Mouse (Mus musculus): ENCODE results near the gene Fbrsl1. TPM values are rescaled to one million over a fixed set of nuclear protein-coding genes. Genes with fewer than 3 reads are reported as not detected.
A peak's percentile ranks its signal among the peaks of the same experiment; 100 is the strongest.

Gene Fbrsl1
- polyA plus RNA-seq, 1 experiment from 2014 or later = 12.7 TPM

DNA sequence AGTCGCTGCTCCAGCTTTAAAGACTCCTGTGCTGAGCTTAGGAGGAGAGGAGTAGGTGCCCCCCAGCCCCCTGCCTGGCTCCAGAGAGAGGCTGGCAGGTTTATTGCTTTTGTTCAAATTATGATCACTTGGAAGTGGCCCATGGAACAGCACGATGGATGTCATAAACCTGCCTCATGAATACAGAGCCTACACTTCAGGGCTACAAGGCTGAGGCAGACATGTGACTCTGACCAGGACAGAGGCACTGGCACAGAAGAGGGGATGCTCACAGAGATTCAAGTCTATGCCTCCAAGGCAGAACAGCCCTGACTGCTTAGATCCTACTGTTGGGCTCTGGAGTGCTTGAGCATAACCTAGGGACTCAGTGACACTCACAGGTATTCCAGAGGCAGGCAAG, 39.3 kb downstream of the Fbrsl1 start:
- no peaks in the 10 kb centered on the region for H3K27me3 ChIP-seq
- no peak overlapping the region for H3K4me3 ChIP-seq
- H3K4me2 ChIP-seq = no peak overlapping the region
- 77% methylated on average over 2 of the region's 2 CpGs for WGBS
- no peaks in the 10 kb centered on the region for H3K4me1 ChIP-seq
- no peak overlapping the region for H3K9ac ChIP-seq
- H3K9me3 ChIP-seq = no peaks in the 10 kb centered on the region
- no peak overlapping the region for H3K27ac ChIP-seq
- no peaks in the 10 kb centered on the region for H3K36me3 ChIP-seq
- no peak for ATAC-seq (ENCODE audit: borderline replicate concordance, extremely low read depth, low FRiP score, low TSS enrichment)

DNA sequence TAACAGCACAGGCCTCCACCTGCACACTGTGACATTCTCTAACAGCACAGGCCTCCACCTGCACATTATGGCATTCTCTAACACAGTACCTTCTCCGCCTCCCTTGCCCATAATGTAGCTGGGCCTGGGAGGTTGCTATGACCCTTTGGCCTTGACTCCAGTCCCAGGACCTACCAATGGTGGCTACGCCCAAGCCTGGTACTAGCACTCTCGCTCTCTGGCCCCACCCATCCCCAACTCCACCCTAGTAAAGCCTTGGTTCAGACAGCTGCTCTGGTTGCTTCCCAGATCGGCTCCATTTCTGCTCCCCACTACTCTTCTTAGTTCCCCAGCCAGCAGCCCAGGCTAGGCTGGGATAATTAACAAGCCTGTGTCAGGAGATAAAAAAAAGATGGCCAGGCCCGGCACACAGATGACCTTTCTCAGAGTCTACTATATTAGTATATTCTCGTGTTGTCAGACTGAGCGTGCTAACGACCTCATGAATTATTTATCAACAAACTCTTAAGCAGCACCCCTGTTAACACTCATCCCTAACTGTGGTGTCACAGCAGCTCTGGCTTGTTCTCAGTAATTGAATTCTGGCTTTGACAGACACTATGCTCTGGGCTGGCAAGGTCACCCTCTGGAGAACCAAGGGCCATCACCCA, 42.1 kb downstream of the Fbrsl1 start:
- Histone ChIP-seq H3K4me1 (no peaks in the 10 kb centered on the region), H3K27me3 (no peaks in the 10 kb centered on the region), H3K9ac (no peak overlapping the region), H3K36me3 (no peaks in the 10 kb centered on the region), H3K27ac (no peak overlapping the region), H3K9me3 (no peaks in the 10 kb centered on the region), H3K4me3 (no peak overlapping the region), H3K4me2 (no peak overlapping the region)
- ATAC-seq (ENCODE audit: borderline replicate concordance, extremely low read depth, low FRiP score, low TSS enrichment) = no peak
- WGBS = 63% methylated on average over 8 of the region's 8 CpGs

GRCm38 (mm10) chr5:110403931-110404330, 44.4 kb downstream of the Fbrsl1 start:
- Histone ChIP-seq H3K4me1 (no peaks in the 10 kb centered on the region), H3K9ac (no peak overlapping the region), H3K36me3 (no peaks in the 10 kb centered on the region), H3K4me3 (no peak overlapping the region), H3K27ac (no peak overlapping the region), H3K9me3 (no peaks in the 10 kb centered on the region), H3K27me3 (no peaks in the 10 kb centered on the region), H3K4me2 (no peak overlapping the region)
- no peak for ATAC-seq (ENCODE audit: borderline replicate concordance, extremely low read depth, low FRiP score, low TSS enrichment)
- 31% methylated on average over 3 of the region's 3 CpGs for WGBS

DNA sequence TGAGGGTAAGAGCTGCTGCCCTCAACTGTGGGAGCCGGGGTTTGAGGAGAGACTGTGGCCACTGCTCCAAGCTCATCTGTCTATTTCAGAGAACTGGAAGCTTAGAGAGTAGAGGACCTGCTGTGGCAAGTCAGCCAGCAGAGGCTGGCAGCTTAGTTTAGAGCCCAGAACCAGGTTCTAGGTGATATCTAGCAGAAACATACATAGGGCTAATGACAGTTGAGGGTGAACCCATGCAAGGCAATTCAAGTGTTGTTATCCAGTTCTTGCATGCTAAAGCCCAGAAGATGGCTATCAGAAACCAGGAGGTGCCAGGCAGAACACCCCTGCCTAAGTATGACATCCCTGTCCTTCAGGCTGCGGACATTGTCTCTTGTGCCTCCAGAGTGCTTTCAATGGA, 45.7 kb downstream of the Fbrsl1 start:
- no peak for ATAC-seq (ENCODE audit: borderline replicate concordance, extremely low read depth, low FRiP score, low TSS enrichment)
- no peak overlapping the region for H3K27ac ChIP-seq
- H3K27me3 ChIP-seq = no peaks in the 10 kb centered on the region
- no peak overlapping the region for H3K9ac ChIP-seq
- no peaks in the 10 kb centered on the region for H3K36me3 ChIP-seq
- H3K4me3 ChIP-seq = no peak overlapping the region
- no peaks in the 10 kb centered on the region for H3K4me1 ChIP-seq
- no peaks in the 10 kb centered on the region for H3K9me3 ChIP-seq
- 85% methylated on average over 2 of the region's 2 CpGs for WGBS
- no peak overlapping the region for H3K4me2 ChIP-seq

GRCm38 (mm10) chr5:110401101-110401500, 47.2 kb downstream of the Fbrsl1 start:
- Histone ChIP-seq H3K9me3 (no peaks in the 10 kb centered on the region), H3K27me3 (no peaks in the 10 kb centered on the region), H3K4me3 (no peak overlapping the region), H3K9ac (no peak overlapping the region), H3K4me1 (no peaks in the 10 kb centered on the region), H3K27ac (no peak overlapping the region), H3K36me3 (no peaks in the 10 kb centered on the region), H3K4me2 (no peak overlapping the region)
- no peak for ATAC-seq (ENCODE audit: borderline replicate concordance, extremely low read depth, low FRiP score, low TSS enrichment)
- WGBS = 86% methylated on average over 8 of the region's 8 CpGs

- no peaks in the 10 kb centered on the region for H3K36me3 ChIP-seq
- no peaks in the 10 kb centered on the region for H3K27me3 ChIP-seq
- no peak overlapping the region for H3K27ac ChIP-seq
- no peak overlapping the region for H3K9ac ChIP-seq
- no peak overlapping the region for H3K4me2 ChIP-seq
- H3K4me3 ChIP-seq = no peak overlapping the region
- H3K9me3 ChIP-seq = no peaks in the 10 kb centered on the region
- WGBS = 72% methylated on average over 5 of the region's 5 CpGs
- H3K4me1 ChIP-seq = no peaks in the 10 kb centered on the region
- ATAC-seq (ENCODE audit: borderline replicate concordance, extremely low read depth, low FRiP score, low TSS enrichment) = no peak
These were observed 53.2 kb downstream of the Fbrsl1 start for GRCm38 (mm10) chr5:110395006-110395661.

GRCm38 (mm10) chr5:110392727-110393126, 55.6 kb downstream of the Fbrsl1 start:
- Histone ChIP-seq H3K4me2 (no peak overlapping the region), H3K9me3 (no peaks in the 10 kb centered on the region), H3K4me3 (no peak overlapping the region), H3K27me3 (no peaks in the 10 kb centered on the region; the same call in 1 of the 2 replicates), H3K27ac (no peak overlapping the region), H3K36me3 (no peaks in the 10 kb centered on the region), H3K4me1 (no peaks in the 10 kb centered on the region), H3K9ac (no peak overlapping the region)
- ATAC-seq (ENCODE audit: borderline replicate concordance, extremely low read depth, low FRiP score, low TSS enrichment) = no peak
- WGBS = 76% methylated on average over 5 of the region's 5 CpGs

- Histone ChIP-seq H3K27me3 (peaks cover 8% of the 10 kb centered on the region; the same call in 1 of the 2 replicates), H3K4me1 (peaks cover 17% of the 10 kb centered on the region), H3K27ac (no peak overlapping the region), H3K9me3 (no peaks in the 10 kb centered on the region), H3K4me2 (no peak overlapping the region), H3K4me3 (no peak overlapping the region), H3K9ac (no peak overlapping the region), H3K36me3 (no peaks in the 10 kb centered on the region)
- no peak for ATAC-seq (ENCODE audit: borderline replicate concordance, extremely low read depth, low FRiP score, low TSS enrichment)
- WGBS = 80% methylated on average over 4 of the region's 4 CpGs
These were observed 57.7 kb downstream of the Fbrsl1 start for GRCm38 (mm10) chr5:110390631-110391030.

GRCm38 (mm10) chr5:110387332-110387731, 61.0 kb downstream of the Fbrsl1 start:
- ATAC-seq (ENCODE audit: borderline replicate concordance, extremely low read depth, low FRiP score, low TSS enrichment) = no peak
- no peaks in the 10 kb centered on the region for H3K9me3 ChIP-seq
- H3K27ac ChIP-seq = no peak overlapping the region
- peak overlapping the region; percentile 37 for H3K9ac ChIP-seq
- peak overlapping the region; percentile 71 for H3K4me2 ChIP-seq
- peaks cover 8% of the 10 kb centered on the region; the same call in 1 of the 2 replicates for H3K27me3 ChIP-seq
- H3K36me3 ChIP-seq = no peaks in the 10 kb centered on the region
- 17% methylated on average over 8 of the region's 8 CpGs for WGBS
- H3K4me1 ChIP-seq = peaks cover 17% of the 10 kb centered on the region
- H3K4me3 ChIP-seq = peak overlapping the region; percentile 50

DNA sequence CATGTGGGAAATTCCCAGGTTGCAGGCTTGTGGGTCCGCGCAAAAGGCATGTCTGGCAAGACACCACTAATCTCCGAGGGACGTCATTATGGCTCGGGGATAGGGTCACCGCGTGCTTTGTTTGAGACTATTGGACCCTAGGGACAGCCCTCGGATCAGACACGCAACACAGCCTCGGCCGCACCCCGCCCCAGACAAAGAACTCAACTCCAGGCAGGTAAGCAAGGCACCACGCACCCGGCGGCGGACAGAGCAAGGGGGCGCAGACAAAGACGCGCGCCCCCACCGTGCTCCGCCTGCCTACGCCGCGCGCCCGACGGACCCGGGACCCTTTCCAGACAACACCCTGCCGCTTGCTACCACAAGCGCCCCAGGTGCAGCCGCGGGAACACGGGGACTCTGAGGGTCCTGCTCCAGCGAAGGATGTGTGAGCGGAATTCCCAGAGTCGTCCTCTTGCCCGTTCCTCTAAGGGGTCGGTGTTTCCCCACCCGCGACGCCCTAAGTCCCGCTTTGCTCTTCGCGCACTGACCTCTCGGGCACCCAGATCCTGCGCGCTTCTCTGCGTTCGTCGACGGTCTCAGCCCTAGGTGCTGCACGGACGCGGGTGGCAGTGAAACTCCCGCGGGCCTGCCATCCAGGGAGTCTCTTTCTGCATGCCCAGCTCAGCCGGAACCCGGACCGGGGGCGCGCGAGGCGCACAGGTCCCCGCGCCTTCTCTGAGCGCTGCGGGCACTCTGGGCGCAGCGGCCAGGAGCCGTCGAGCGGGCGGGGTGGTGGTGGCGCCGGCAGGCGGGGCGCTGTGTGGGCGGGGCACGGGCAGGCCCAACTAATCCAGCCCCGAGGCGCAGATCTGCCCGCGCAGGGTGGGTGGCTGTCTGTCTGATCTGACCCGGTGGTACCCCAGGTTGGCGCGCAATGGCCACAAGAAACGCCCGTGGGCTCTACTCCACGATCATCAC, 61.7 kb downstream of the Fbrsl1 start:
- Histone ChIP-seq H3K27ac (no peak overlapping the region), H3K9ac (peak overlapping the region; percentile 37), H3K4me3 (peak overlapping the region; percentile 50), H3K27me3 (peaks cover 8% of the 10 kb centered on the region; the same call in 1 of the 2 replicates), H3K4me2 (peak overlapping the region; percentile 71), H3K36me3 (no peaks in the 10 kb centered on the region), H3K9me3 (no peaks in the 10 kb centered on the region), H3K4me1 (peaks cover 17% of the 10 kb centered on the region)
- ATAC-seq (ENCODE audit: borderline replicate concordance, extremely low read depth, low FRiP score, low TSS enrichment) = peak; percentile 78; the same call in 1 of the 2 replicates
- WGBS = under 1% methylated on average over 79 of the region's 90 CpGs

DNA sequence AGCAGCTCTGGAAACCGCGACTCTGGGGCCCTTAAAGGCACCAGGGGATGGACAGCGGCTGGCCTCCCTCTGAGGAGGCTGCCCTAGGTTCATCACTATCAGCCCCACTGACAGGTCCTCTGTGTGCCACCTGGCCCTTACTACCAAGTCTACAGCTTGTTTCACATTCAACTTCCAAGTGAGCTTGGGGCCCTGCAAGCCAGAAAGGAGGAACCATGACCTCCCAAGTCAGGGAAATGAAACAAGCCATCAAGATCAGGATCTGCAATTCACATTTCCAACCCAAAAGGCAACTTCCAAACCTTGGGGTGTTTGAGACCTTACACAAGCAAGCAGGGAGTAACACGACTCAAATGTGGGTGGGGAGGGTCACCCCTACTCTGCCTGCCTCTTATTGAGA, 63.0 kb downstream of the Fbrsl1 start:
- H3K27me3 ChIP-seq = peaks cover 8% of the 10 kb centered on the region; the same call in 1 of the 2 replicates
- no peaks in the 10 kb centered on the region for H3K36me3 ChIP-seq
- H3K27ac ChIP-seq = no peak overlapping the region
- no peak overlapping the region for H3K4me3 ChIP-seq
- 38% methylated on average over 4 of the region's 4 CpGs for WGBS
- no peaks in the 10 kb centered on the region for H3K9me3 ChIP-seq
- H3K4me2 ChIP-seq = peak overlapping the region; percentile 71; the same call in 1 of the 2 replicates
- peaks cover 17% of the 10 kb centered on the region for H3K4me1 ChIP-seq
- no peak for ATAC-seq (ENCODE audit: borderline replicate concordance, extremely low read depth, low FRiP score, low TSS enrichment)
- H3K9ac ChIP-seq = no peak overlapping the region

Data from lung, embryonic 15.5 days (tissue).